Mouse (Mus musculus) gastrocnemius, postnatal 36 days (tissue): ENCODE measurements around the gene Kif3b. TPM values are rescaled to one million over a fixed set of nuclear protein-coding genes. Genes with fewer than 3 reads are reported as not detected.
"Not testable (repeated sequence)": the region's sequence is repeated elsewhere in the genome, so short reads cannot be mapped to it uniquely, and the experiment has no call there.

Experiments used
- DNase-seq, 2 experiments: peaks; one replicate each; pipeline ENCODE4 v3.0.0; 2022
- intact Hi-C: fragments of 180-260 bp; cut with DNase I; formaldehyde crosslinking; loops from one replicate; pipeline ENCODE4 v1.15.1; 2025
- total RNA-seq, 2 experiments: library from RNA; stranded (reverse); gene quantifications; 2 replicates each; pipeline ENCODE4 v1.2.3; 2021

Gene Kif3b
- total RNA-seq, 2 experiments from 2014 or later: 2.8 to 3.5 TPM

GRCm38 (mm10) chr2:153342602-153343001, 51.4 kb downstream of the Kif3b start:
- intact Hi-C loops: no loop called here
- no peak for DNase-seq

GRCm38 (mm10) chr2:153343191-153343590, 52.0 kb downstream of the Kif3b start:
- intact Hi-C loops: no loop called here
- DNase-seq: no peak

GRCm38 (mm10) chr2:153345071-153345453, 53.8 kb downstream of the Kif3b start:
- intact Hi-C loops: loop anchor here (5.0 kb wide), 1 partner anchor 53 kb away; the partner anchor contains the start of gene Kif3b
- no peak for DNase-seq

GRCm38 (mm10) chr2:153345454-153346220, 54.4 kb downstream of the Kif3b start, which contains the start of gene Asxl1:
Gene Asxl1 (plus strand): TSS chr2:153345829.
- DNase-seq: peak; percentile 91 to 95
- intact Hi-C loops: loop anchor here (5.0 kb wide), 1 partner anchor 53 kb away; the partner anchor contains the start of gene Kif3b

GRCm38 (mm10) chr2:153346221-153347182, 55.3 kb downstream of the Kif3b start:
- intact Hi-C loops: loop anchor here (5.0 kb wide), 1 partner anchor 54 kb away; the partner anchor contains the start of gene Kif3b

GRCm38 (mm10) chr2:153347183-153347781, 56.1 kb downstream of the Kif3b start:
- intact Hi-C loops: loop anchor here (5.0 kb wide), 1 partner anchor 55 kb away; the partner anchor contains the start of gene Kif3b
- no peak for DNase-seq

More at GRCm38 (mm10) chr2:153346221-153347182, 55.3 kb downstream of the Kif3b start:
- DNase-seq: peak; percentile 20 to 45

- intact Hi-C loops: loop anchor here (5.0 kb wide), 1 partner anchor 56 kb away; the partner anchor contains the start of gene Kif3b
- DNase-seq: no peak
These were observed 57.1 kb downstream of the Kif3b start for GRCm38 (mm10) chr2:153348100-153348831.

- intact Hi-C loops: no loop called here
- no peak for DNase-seq
These were observed 59.5 kb downstream of the Kif3b start for GRCm38 (mm10) chr2:153350552-153351181.

- intact Hi-C loops: loop anchor here (5.0 kb wide), 1 partner anchor 38 kb away; no protein-coding TSS in a partner anchor
- DNase-seq: no peak
These were observed 63.4 kb downstream of the Kif3b start for GRCm38 (mm10) chr2:153354648-153355047.

GRCm38 (mm10) chr2:153356784-153357183, 65.6 kb downstream of the Kif3b start:
- DNase-seq: no peak
- intact Hi-C loops: loop anchor here (5.0 kb wide), 1 partner anchor 36 kb away; no protein-coding TSS in a partner anchor

- intact Hi-C loops: no loop called here
- DNase-seq: no peak
These were observed 70.0 kb downstream of the Kif3b start for GRCm38 (mm10) chr2:153361101-153361710.

- intact Hi-C loops, DNase-seq: not testable (repeated sequence)
These were observed 73.3 kb downstream of the Kif3b start for GRCm38 (mm10) chr2:153364531-153364930.

GRCm38 (mm10) chr2:153370871-153371270, 79.7 kb downstream of the Kif3b start:
- intact Hi-C loops: no loop called here
- DNase-seq: no peak

GRCm38 (mm10) chr2:153375380-153375779, 84.2 kb downstream of the Kif3b start:
- intact Hi-C loops: no loop called here

GRCm38 (mm10) chr2:153380479-153380878, 89.3 kb downstream of the Kif3b start:
- no peak for DNase-seq
- intact Hi-C loops: no loop called here

More at GRCm38 (mm10) chr2:153375380-153375779, 84.2 kb downstream of the Kif3b start:
- DNase-seq: no peak
